Mouse (Mus musculus) lung, embryonic 14.5 days (tissue): ENCODE results near the gene Arih1. TPM values are rescaled to one million over a fixed set of nuclear protein-coding genes. Genes with fewer than 3 reads are reported as not detected.

Experiments used
- ATAC-seq: fragments of 200-750 bp; cut with Nextera tagmentation; 2 replicates; pipeline ENCODE4 v1.8.0; 2017; ENCODE audit warnings: mild to moderate bottlenecking, moderate TSS enrichment, moderate library complexity; ENCODE audit not compliant: insufficient read depth
- DNase-seq: peaks from one replicate; pipeline ENCODE4 v3.0.0-alpha.2; 2015
- H3K27ac ChIP-seq: fragments of 300-500 bp; sonication (generic); 2 replicates; pipeline ENCODE4 v1.5.1; 2014; ENCODE audit warnings: low read depth, mild to moderate bottlenecking, moderate library complexity
- H3K27me3 ChIP-seq: fragments of 300-500 bp; sonication (generic); 2 replicates; pipeline ENCODE4 v1.6.1; 2014; ENCODE audit warnings: low read length, control low read depth; ENCODE audit not compliant: insufficient read depth
- H3K36me3 ChIP-seq: fragments of 300-500 bp; sonication (generic); 2 replicates; pipeline ENCODE4 v1.6.1; 2014; ENCODE audit warnings: control low read depth; ENCODE audit not compliant: insufficient read depth
- H3K4me1 ChIP-seq: fragments of 300-500 bp; sonication (generic); 2 replicates; pipeline ENCODE4 v1.6.1; 2014; ENCODE audit warnings: antibody characterized with exemption, control low read depth; ENCODE audit not compliant: insufficient read depth
- H3K4me2 ChIP-seq: fragments of 300-500 bp; sonication (generic); 2 replicates; pipeline ENCODE4 v1.6.1; 2014; ENCODE audit warnings: mild to moderate bottlenecking
- H3K4me3 ChIP-seq: fragments of 300-500 bp; sonication (generic); 2 replicates; pipeline ENCODE4 v1.5.1; 2014; ENCODE audit warnings: low read depth, low read length
- H3K9ac ChIP-seq: fragments of 300-500 bp; sonication (generic); 2 replicates; pipeline ENCODE4 v1.6.1; 2014
- H3K9me3 ChIP-seq: fragments of 300-500 bp; sonication (generic); 2 replicates; pipeline ENCODE4 v1.6.1; 2016; ENCODE audit warnings: low read depth, low read length, control low read depth
- CTCF ChIP-seq: IDR thresholded peaks from 2 replicates; pipeline ENCODE4 v1.5.1; 2016; ENCODE audit warnings: antibody characterized with exemption, low read depth
- WGBS: fragments of 180-500 bp; shearing (Covaris S2); extraction: QIAGEN DNeasy Blood & Tissue Kit; methylation state at CpG from one replicate; pipeline ENCODE4 v1.1.7; 2014; 5-methylcytosine and 5-hydroxymethylcytosine counted together
- polyA plus RNA-seq: library from polyadenylated mRNA; unstranded; fragments of >200 nt; fragmentation: Nextera tagmentation; extraction: Ambion mirVana; gene quantifications from 2 replicates; pipeline ENCODE4 v1.2.1, GENCODE M21; 2014

Arih1 gene
- polyA plus RNA-seq, 1 experiment from 2014 or later = 20.2 TPM

GRCm38 (mm10) chr9:59431626-59432025 is 54.8 kb downstream of the Arih1 start:
- no peak overlapping the region for H3K9ac ChIP-seq
- peaks cover 18% of the 10 kb centered on the region for H3K36me3 ChIP-seq
- TF ChIP-seq CTCF = no peak
- H3K4me2 ChIP-seq = no peak overlapping the region
- H3K27ac ChIP-seq = no peak overlapping the region
- 97% methylated on average over 2 of the region's 2 CpGs for WGBS
- H3K4me3 ChIP-seq = no peak overlapping the region
- DNase-seq = no peak
- no peaks in the 10 kb centered on the region for H3K4me1 ChIP-seq
- H3K27me3 ChIP-seq = no peaks in the 10 kb centered on the region
- ATAC-seq = no peak
- H3K9me3 ChIP-seq = no peaks in the 10 kb centered on the region

- no peak for DNase-seq
- H3K4me1 ChIP-seq = no peaks in the 10 kb centered on the region
- no peaks in the 10 kb centered on the region for H3K9me3 ChIP-seq
- no peak for ATAC-seq
- H3K4me2 ChIP-seq = no peak overlapping the region
- H3K27ac ChIP-seq = no peak overlapping the region
- H3K27me3 ChIP-seq = no peaks in the 10 kb centered on the region
- 86% methylated on average over 6 of the region's 6 CpGs for WGBS
- no peak overlapping the region for H3K9ac ChIP-seq
- no peak for TF ChIP-seq CTCF
- peaks cover 6% of the 10 kb centered on the region for H3K36me3 ChIP-seq
- no peak overlapping the region for H3K4me3 ChIP-seq
Measured at GRCm38 (mm10) chr9:59420487-59420886, 65.9 kb downstream of the Arih1 start.

- peaks cover 69% of the 10 kb centered on the region for H3K36me3 ChIP-seq
- TF ChIP-seq CTCF = no peak
- no peak for DNase-seq
- WGBS = 100% methylated on average over 1 of the region's 1 CpGs
- no peak overlapping the region for H3K27ac ChIP-seq
- no peaks in the 10 kb centered on the region for H3K9me3 ChIP-seq
- H3K27me3 ChIP-seq = no peaks in the 10 kb centered on the region
- H3K4me1 ChIP-seq = no peaks in the 10 kb centered on the region
- no peak overlapping the region for H3K4me3 ChIP-seq
- ATAC-seq = no peak
- H3K9ac ChIP-seq = no peak overlapping the region
- H3K4me2 ChIP-seq = no peak overlapping the region
Measured at GRCm38 (mm10) chr9:59407271-59407670, 79.1 kb downstream of the Arih1 start.

GRCm38 (mm10) chr9:59389086-59389485 is 97.3 kb downstream of the Arih1 start:
- H3K9me3 ChIP-seq = no peaks in the 10 kb centered on the region
- WGBS = 88% methylated on average over 4 of the region's 4 CpGs
- DNase-seq (no peak), ATAC-seq (no peak)
- no peak overlapping the region for H3K9ac ChIP-seq
- H3K27me3 ChIP-seq = no peaks in the 10 kb centered on the region
- no peak overlapping the region for H3K27ac ChIP-seq
- H3K4me3 ChIP-seq = no peak overlapping the region
- H3K4me2 ChIP-seq = no peak overlapping the region
- peaks cover 37% of the 10 kb centered on the region for H3K36me3 ChIP-seq
- no peaks in the 10 kb centered on the region for H3K4me1 ChIP-seq
- TF ChIP-seq CTCF = no peak

- no peak overlapping the region for H3K9ac ChIP-seq
- H3K36me3 ChIP-seq = peaks cover 30% of the 10 kb centered on the region
- 72% methylated on average over 1 of the region's 1 CpGs for WGBS
- H3K4me2 ChIP-seq = no peak overlapping the region
- no peak for TF ChIP-seq CTCF
- H3K9me3 ChIP-seq = no peaks in the 10 kb centered on the region
- no peaks in the 10 kb centered on the region for H3K4me1 ChIP-seq
- no peak overlapping the region for H3K4me3 ChIP-seq
- no peak overlapping the region for H3K27ac ChIP-seq
- H3K27me3 ChIP-seq = no peaks in the 10 kb centered on the region
- no peak for ATAC-seq
- DNase-seq = no peak
Measured at GRCm38 (mm10) chr9:59388311-59388710, 98.1 kb downstream of the Arih1 start.

- Histone ChIP-seq H3K9me3 (no peaks in the 10 kb centered on the region), H3K27me3 (no peaks in the 10 kb centered on the region), H3K4me2 (no peak overlapping the region), H3K4me1 (no peaks in the 10 kb centered on the region), H3K36me3 (peaks cover 22% of the 10 kb centered on the region), H3K4me3 (no peak overlapping the region), H3K27ac (no peak overlapping the region), H3K9ac (no peak overlapping the region)
- no peak for DNase-seq
- WGBS = 56% methylated on average over 3 of the region's 3 CpGs
- no peak for TF ChIP-seq CTCF
- no peak for ATAC-seq
Measured at GRCm38 (mm10) chr9:59387461-59387860, 99.0 kb downstream of the Arih1 start.

- TF ChIP-seq CTCF = no peak
- ATAC-seq = no peak
- H3K4me3 ChIP-seq = no peak overlapping the region
Measured at GRCm38 (mm10) chr9:59375626-59376025, 110.8 kb downstream of the Arih1 start.

GRCm38 (mm10) chr9:59369646-59370045 is 116.8 kb downstream of the Arih1 start:
- Histone ChIP-seq H3K4me2 (no peak overlapping the region), H3K9ac (no peak overlapping the region), H3K27me3 (no peaks in the 10 kb centered on the region), H3K4me1 (no peaks in the 10 kb centered on the region), H3K9me3 (no peaks in the 10 kb centered on the region), H3K27ac (no peak overlapping the region), H3K36me3 (no peaks in the 10 kb centered on the region), H3K4me3 (no peak overlapping the region)
- TF ChIP-seq CTCF = no peak
- no peak for DNase-seq
- 89% methylated on average over 9 of the region's 9 CpGs for WGBS
- ATAC-seq = no peak

More at GRCm38 (mm10) chr9:59375626-59376025, 110.8 kb downstream of the Arih1 start:
- Histone ChIP-seq H3K27ac (no peak overlapping the region), H3K36me3 (no peaks in the 10 kb centered on the region), H3K9me3 (no peaks in the 10 kb centered on the region), H3K4me1 (no peaks in the 10 kb centered on the region), H3K4me2 (no peak overlapping the region), H3K27me3 (no peaks in the 10 kb centered on the region), H3K9ac (no peak overlapping the region)
- 86% methylated on average over 15 of the region's 15 CpGs for WGBS
- no peak for DNase-seq
